Mouse (Mus musculus) kidney, adult 11 months (tissue): Measurements from ENCODE around the gene Fxyd2.

ENCODE experiments used
- DNase-seq: peaks from one replicate; pipeline ENCODE4 v3.0.0; 2022

Gene Fxyd2

GRCm38 (mm10) chr9:45395218-45395617 is 4.3 kb upstream of the Fxyd2 start:
- no peak for DNase-seq

GRCm38 (mm10) chr9:45395796-45396195 is 3.7 kb upstream of the Fxyd2 start:
- DNase-seq: peak; percentile 51

DNA sequence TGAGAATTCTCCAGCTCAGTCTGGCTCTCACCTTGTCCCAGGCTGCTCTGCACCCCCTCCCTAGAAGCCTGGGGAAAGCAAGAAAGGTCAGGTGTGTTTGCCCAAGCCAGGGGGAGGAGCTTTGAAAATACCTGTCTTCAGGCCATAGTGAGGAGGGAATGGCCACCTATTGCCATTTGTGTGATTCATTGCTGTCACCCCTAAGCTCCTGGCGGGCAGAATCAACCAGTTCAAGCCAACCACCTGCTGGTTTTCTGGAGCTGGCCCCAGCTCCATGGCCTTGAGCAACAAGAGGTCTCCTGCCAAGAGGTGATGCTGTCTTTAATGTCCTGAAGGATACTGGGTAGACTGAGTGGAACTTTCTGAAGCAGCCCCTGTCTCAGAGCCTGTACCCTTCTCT is 1.1 kb upstream of the Fxyd2 start:
- peak; percentile 91 for DNase-seq

GRCm38 (mm10) chr9:45401851-45402250 is 2.4 kb downstream of the Fxyd2 start:
- DNase-seq: peak; percentile 84

DNA sequence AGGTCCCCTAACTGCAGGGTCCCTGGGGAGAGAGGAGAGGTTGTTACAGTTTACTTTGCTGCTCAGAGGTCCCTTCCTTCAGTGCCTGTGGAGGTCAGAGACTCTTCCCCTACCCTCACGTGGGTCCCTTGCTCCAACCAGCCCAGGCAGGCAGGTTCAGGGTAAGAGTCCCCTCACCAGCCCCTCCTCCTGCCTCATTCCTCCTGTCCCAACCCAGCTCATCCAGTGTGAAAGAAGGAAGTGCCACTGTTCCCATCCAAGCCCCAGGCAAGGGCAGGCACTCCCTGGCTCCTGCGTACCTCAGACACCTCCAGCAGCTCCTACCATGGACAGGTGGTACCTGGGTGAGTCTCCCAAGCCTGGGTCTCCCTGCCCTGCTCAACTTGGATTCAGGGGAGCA is 3.5 kb downstream of the Fxyd2 start:
- peak; percentile 85 for DNase-seq

GRCm38 (mm10) chr9:45405694-45406093 is 6.2 kb downstream of the Fxyd2 start:
- DNase-seq: peak; percentile 90

DNA sequence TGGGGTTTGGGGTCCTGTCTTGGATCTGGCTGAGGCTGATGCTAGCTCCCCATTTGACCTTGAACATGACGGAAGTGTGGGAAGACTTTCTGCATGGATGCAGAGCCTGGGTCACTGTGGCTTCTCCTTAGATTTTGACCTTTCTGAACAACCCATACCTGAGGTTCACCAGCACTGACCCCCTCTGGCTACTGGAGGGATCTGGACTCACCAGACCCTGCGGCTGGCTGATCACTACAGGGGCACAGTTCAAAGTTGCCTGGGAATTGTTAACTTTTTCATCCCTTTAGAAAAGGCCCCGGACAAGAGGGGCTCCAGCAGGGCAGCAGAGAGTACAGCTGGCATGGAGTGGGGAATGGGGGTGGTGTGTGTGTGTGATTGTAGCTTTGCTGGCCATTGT is 7.3 kb downstream of the Fxyd2 start:
- peak; percentile 76 for DNase-seq

DNA sequence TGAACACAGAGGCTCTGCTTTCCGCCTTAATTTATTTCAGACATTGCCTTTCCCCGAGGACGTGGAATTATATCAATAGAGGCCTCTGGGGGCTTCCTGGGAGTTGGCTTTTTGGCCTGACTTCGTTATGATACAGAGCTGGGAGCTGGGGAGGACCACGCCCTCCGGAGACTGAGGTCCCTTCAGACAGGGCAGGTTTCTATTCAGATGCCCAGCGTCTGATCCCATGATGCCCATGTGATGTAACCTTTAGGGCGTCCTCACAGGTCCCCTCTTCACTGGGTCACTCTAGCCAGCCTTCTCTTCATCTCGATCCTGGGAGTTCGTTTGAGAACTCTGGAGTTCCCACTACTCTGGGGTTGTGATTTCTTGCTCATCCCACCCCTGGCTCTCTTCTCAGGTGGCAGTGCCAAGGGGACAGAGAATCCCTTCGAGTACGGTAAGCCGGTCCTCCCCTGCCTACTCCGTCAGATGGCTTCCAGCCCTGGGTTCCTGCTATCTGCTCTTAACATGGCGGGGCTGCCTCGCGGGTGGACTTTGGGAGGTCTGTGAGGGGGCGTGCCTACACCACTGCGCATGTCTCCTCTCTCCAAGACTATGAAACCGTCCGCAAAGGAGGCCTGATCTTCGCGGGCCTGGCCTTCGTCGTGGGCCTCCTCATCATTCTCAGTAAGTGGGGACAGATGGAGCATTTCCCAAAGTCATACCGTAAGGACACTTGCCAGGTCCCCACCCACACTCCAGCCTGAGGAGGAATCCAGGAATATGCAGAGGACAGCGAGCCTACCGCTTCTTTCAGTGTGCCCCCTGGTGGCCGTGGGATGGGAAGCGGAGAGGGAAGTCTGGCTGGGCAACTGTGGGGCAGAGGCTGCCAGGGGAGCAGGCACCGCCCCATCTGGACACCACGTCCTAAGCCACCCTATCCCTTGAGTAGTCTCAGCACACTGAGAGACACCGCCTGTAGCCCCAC is 8.5 kb downstream of the Fxyd2 start:
- DNase-seq: peak; percentile 85

DNA sequence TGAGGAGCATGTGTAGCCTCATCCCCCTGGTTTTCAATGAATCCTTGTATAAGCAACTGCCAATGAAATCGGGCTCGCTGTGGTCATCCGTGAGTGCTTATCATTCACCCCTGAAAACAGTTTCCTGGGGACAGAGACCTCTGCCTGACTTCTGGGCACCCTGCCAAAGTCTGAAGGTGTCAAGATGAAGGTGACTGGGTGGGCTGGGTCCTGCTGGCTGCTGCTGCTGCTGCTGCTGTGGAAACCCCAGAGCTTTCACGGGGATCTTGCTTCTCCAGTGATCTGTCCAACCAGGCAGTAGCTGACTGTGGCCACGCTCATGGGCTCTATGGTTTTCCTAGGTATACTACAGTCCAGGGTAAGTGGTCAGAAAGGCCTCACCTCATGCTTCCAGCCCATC is 10.7 kb downstream of the Fxyd2 start:
- peak; percentile 24 for DNase-seq

DNA sequence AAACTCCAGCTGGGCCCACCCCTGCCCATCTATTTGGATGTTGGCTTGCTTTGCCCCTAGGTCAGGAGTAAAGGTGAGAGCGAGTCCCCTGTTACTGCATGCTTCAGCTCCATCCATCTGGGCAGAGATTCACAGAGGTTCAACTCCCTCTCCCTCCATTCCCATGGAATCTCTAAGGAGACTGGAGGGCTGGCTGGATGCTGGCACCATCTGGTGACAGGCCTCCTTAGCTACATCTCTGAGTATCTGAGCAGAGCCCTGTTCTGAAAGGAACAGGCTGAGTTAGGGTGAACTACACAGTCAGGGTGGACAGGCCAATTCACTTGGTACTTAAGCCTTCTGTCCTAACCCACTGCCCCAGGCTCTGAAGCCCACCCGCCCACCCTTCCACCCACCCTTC is 11.1 kb downstream of the Fxyd2 start:
- no peak for DNase-seq

DNA sequence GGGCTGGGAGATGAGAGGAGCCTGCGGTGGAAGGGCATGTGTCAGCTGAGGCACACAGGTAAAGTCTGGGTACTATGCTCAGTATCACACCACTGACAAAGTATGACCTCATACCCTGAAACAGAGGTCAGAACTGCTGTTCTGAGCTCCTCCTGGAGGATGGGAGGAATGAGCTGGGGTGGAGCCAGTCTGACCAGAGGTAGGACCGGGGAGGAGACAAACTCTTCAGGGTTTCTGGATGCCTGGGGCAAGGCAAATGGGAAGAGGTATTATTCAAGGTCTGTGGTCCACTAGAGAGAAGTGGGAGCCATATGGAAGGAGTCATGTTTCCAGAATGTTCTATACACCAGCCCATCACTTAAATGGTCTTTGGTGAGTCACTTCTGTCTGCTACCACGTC is 11.6 kb downstream of the Fxyd2 start:
- DNase-seq: peak; percentile 45

GRCm38 (mm10) chr9:45411803-45412202 is 12.3 kb downstream of the Fxyd2 start:
- DNase-seq: peak; percentile 45

DNA sequence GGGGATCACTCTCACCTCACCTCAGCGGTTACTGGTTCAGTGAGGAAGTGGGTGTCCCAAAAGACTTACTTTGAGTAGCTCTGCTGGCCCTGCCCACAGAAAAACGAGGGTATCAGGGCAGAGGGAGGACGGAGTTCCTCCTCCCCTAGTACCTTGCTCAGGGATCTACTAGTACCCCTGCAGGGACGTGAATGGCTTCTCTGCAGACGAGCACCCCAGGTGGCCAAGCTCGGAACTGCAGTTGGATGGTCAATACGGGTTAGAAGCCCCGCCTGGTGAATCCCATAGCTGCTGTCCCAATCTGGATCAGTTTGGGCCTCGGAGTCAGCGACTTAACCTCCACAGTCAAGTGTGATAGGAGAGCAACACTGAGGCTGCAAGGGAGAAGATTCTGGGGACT is 12.8 kb downstream of the Fxyd2 start:
- DNase-seq: peak; percentile 90

- no peak for DNase-seq
Observed at GRCm38 (mm10) chr9:45412700-45413477, 13.4 kb downstream of the Fxyd2 start.

GRCm38 (mm10) chr9:45413478-45414140 is 14.1 kb downstream of the Fxyd2 start:
- peak; percentile 89 for DNase-seq

DNA sequence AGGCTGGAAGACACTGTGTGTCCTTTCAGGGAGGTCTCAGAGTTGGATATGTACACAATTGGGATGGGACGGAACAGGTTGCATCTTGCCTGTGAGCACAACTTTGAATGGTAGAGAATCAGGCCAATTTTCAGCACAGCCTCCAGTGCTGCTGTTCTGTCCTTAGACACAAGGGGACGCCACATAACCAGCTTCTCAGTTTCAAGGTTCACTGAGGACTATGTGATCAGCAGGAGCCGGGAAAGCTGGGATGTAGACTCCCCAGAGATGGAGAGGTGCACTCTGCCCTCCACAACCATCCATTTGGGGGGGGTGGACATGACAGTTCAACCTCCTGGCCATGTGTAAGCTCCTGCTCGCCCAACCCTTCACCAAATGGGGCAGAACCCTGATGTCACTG is 16.4 kb downstream of the Fxyd2 start:
- DNase-seq: peak; percentile 36

- DNase-seq: peak; percentile 48
Observed at GRCm38 (mm10) chr9:45417245-45417644, 17.8 kb downstream of the Fxyd2 start.

DNA sequence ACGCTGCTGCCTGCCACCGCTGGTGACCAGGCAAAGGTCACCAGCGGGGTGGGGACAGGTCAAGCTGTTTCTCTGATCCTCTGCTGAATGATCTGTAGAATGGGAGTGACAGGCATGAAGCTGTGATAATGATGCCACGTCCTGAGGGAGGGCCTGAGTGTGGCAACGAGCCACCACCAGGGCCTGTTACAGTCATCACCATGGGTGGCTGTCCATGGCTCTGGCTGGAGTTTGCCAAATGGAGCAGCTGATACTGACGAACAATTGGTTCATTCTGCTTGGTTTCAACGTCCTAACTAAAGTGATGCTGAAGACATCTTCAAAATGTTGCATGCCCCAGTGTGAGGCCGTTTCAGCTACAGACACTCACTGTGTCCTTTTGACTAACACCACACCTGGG is 18.8 kb downstream of the Fxyd2 start:
- no peak for DNase-seq

DNA sequence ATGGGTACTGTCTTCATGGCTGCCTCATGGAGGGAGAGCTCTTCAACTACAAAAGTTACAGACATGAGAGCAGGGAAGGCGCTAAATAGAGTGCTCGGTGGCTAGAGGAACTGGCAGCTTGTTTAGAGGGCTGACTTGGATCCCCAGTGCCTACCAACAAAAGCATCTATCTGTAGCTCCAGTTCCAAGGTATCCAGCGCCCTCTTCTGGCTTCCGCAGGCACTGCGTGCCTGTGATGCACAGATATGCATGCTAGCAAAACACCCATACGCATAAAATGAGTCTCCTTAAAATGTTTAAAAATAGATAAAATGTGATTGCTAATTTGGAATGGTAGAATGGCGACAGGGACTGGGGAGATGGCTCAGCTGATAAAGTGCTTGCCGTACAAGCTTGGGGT is 21.7 kb downstream of the Fxyd2 start:
- DNase-seq: no peak

DNA sequence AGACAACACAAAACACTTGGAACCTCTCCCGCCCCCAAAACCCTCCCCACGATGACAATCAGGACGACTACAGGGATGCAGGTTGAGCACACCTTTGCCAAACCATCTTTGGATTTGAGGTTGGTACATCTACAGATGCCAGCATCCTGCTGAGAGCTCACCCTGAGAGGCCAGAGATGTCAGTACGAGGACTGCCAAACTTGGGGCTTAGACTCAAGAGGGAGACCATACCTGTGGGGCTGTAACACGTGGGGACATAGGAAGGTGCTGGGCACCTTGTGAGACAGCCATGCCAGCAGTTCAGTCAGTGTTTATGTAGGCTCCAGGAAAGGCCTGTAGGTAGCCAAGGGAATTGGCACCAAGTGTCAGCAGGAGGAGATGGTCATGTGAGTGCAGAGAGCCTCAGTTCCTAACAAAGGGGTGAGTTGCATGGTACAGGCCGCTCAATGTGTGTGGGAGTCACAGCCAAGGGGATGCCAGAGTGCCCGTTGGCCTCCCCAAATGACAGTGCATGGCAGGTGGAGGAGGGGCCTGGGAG is 23.4 kb downstream of the Fxyd2 start:
- no peak for DNase-seq

GRCm38 (mm10) chr9:45426456-45426855 is 27.0 kb downstream of the Fxyd2 start, which contains the start of gene Dscaml1:
Dscaml1 (plus strand) TSS chr9:45426628.
- no peak for DNase-seq

- DNase-seq: no peak
Observed at GRCm38 (mm10) chr9:45429392-45429791, 29.9 kb downstream of the Fxyd2 start.
